Mouse (Mus musculus) cerebellum, postnatal 25 days (tissue): ENCODE data around the gene Rbp7.
"Not testable (repeated sequence)": the region's sequence is repeated elsewhere in the genome, so short reads cannot be mapped to it uniquely, and the experiment has no call there.

Experiments
- DNase-seq, 2 experiments: peaks; one replicate each; pipeline ENCODE4 v3.0.0; 2021; ENCODE audit warnings: mixed read lengths in 2 of 2

Gene Rbp7

GRCm38 (mm10) chr4:149454879-149455278, at the start of gene Rbp7:
Rbp7 (minus strand) TSS chr4:149454978.
- DNase-seq, result no peak

DNA sequence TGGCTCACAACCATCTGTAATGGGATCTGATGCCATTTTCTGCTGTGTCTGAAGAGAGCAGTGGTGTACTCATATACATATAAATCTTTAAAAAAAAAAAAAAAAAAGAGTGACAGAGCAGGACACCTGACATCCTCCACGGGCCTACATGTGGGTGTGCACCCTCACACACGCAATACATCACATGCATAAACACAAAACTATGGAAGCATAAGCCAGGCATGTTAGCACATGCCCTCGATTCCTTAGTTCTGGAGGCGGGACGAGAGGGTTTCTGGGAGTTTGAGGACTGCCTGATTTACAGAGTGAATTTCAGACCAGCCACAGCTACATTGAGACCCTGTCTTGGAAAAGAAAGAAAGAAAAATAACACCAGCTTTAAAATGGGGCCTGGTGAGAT, 49.6 kb upstream of the Rbp7 start:
- DNase-seq, result no peak

- no peak for DNase-seq
These were observed 45.0 kb upstream of the Rbp7 start for GRCm38 (mm10) chr4:149499790-149500189.

DNA sequence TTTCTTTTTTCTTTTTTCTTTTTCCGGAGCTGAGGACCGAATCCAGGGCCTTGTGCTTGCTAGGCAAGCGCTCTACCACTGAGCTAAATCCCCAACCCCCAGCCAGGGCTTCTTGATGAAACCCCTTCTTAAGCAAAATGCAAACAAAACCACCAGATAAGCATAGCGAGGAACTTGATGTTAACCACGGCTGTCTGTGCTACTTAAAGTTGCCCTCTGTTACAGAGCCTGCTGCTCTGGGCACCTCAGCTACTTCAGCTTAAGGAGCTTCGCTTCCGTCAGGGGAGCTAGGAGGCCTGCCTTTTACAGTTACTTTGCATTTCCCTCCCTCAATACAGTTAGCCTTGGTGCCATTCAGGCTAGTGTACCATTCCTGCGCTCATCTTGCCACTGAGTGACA, 44.1 kb upstream of the Rbp7 start:
- DNase-seq, result no peak

GRCm38 (mm10) chr4:149496612-149497011, 41.8 kb upstream of the Rbp7 start:
- no peak for DNase-seq

- DNase-seq, result no peak
These were observed 36.4 kb upstream of the Rbp7 start for GRCm38 (mm10) chr4:149491151-149491550.

DNA sequence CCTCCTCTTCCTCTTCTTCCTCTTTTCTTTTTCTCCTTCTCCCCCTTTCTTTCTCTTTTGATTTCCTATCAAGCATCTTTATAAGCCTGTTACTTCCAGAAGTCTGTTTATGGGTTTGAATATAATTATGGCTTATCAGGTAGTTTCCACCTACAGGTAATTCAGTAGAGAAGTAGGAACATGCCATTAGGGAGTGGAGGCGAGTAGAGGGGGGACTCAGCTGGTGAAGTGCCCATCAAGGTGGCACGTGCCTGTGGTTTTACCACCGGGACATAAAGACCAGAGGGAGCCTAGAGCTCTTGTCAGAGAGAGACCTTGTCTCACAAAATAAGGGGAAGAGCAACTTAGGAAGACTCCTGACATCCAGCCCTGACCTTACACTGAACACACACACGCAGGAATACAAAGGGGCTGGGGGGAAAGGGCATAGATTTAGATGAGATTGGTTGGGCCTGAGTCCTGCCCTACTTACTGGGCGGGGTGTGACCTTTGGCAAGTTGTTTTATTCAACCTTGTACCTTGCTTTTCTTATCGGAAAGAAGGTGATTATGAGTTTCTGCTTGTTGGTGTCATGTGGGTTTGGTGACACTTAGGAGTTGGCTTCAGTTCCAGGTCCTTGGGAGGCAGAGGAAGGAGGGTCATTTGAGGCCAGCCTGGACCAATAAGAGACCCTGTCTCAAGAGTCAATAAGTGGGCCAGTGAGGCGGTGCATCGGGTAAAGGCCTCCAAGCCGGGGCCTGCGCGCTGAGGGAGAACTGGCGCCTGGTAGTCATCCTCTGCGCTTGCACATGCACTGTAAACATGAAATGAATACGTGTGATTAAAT, 34.9 kb upstream of the Rbp7 start:
- DNase-seq, result no peak

DNA sequence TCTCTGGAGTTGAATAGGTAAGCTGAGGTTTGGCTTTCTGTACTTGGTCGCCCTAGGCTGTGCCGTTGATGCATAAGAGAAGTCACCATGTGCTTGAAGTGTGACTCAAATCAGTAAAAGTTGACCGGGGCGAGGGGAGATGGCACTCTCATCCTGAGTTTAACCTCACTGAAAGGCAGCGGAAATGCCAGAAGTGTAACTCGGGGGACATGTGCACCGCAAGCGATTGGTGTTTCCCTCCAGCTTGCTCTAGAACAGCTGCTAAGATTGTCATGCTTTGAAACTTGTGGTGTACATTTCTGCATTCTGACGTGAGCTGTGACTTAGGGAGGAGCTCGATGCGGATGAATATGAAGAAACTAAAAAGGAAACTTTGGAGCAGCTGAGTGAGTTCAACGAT, 33.0 kb upstream of the Rbp7 start:
- no peak for DNase-seq

DNA sequence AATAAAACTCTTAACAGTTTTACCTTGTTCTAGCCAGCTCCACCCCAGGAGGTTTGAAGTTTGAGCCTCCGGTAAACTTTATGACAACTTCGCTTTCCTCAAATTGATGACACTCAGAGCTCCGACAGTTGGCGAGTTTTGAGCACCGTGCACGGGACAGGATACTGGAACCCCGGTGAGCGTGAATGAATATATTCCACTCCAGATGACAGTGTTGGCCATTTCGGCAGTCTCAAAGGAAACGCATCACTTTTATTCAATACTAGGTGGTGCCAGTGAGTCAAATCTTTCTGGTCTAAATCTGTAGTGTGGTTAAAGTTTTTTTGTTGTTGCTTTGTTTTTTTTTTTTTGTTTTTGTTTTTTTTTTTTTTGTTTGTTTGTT, 31.0 kb upstream of the Rbp7 start:
- DNase-seq, result peak in 1 of 2 experiments; percentile 29

GRCm38 (mm10) chr4:149485053-149485824, 30.5 kb upstream of the Rbp7 start, which contains the start of the genes Nmnat1 and Lzic:
Nmnat1 (minus strand) TSS chr4:149485202.
Lzic (plus strand) TSS chr4:149485229.
- peak; percentile 95 to 96 for DNase-seq

DNA sequence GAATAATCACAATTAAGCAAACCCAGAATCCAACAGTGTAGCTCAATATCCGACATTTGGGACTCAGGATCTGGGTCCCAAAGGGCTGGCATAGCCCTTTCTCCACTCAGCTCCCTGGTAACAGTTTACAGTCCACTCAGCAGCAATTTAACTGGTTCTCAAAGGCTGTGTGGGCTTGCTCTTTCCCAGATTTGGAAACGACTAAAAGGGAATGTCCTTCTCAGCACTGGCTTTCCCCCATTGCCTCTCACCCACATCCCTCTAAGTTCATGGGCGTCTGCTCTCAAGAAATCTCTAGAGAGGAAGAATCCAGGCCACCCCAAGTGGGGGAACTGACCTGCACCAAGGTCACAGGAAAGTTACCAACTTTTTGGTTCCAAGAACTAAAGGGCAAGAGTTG, 29.8 kb upstream of the Rbp7 start:
- no peak for DNase-seq

DNA sequence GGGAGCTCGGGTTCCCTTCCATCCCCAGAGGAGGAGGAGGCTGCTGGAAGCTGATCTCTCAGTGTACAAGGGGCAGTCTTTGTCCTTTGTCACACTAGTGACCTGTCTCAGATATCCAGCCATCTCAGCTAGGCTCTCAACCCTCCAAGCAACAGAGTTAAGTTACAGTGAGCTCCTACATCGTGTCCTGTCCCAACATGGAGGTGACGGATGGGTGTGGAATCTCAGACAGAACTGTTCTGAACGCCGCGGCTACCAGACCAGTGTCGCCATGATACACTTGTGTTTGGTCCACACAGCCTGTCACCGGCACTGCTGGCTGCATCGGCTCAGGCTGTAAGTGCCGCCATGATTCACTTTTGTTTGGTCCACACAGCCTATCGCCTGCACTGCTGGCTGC, 22.3 kb upstream of the Rbp7 start, which contains the start of gene Tmem274:
Gene Tmem274 (plus strand): TSS at position 301 of the 400 bp plus-strand sequence.
- DNase-seq, result no peak

- peak in 1 of 2 experiments; percentile 34 for DNase-seq
These were observed 20.3 kb upstream of the Rbp7 start for GRCm38 (mm10) chr4:149475096-149475495.

GRCm38 (mm10) chr4:149469557-149469956, 14.8 kb upstream of the Rbp7 start:
- no peak for DNase-seq

- peak in 1 of 2 experiments; percentile 35 for DNase-seq
These were observed 8.7 kb upstream of the Rbp7 start for GRCm38 (mm10) chr4:149463435-149463950.

DNA sequence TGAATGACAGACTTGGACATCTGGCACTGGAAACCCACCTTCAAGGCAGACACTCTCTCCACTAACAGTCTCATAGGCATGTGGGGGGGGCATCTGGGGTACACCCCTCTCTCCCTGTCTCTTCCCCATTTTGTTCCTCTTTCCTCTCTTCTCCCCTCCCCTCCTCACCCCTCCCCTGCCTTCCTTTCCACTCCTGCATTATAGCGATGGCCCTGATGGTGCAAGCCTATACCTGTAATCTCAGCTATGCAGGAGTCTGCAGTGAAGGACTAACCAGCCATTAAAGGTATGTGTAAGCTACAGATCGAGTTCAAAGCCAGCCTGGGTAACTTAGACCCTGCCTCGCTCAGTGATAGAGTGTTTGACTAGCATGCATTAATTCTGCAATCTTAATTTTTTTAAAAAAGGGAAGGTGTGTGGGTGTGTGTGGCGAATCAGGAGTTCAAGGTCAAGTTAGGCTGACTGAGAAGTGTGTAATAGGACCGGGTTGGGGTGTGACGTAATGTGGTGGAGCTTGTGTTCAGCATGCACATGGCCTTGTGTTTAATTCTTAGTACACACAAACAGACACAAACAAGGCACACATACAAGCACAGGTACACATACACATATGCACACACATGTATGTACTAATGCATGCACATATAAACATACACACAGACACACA, 7.7 kb upstream of the Rbp7 start:
- DNase-seq, result no peak

DNA sequence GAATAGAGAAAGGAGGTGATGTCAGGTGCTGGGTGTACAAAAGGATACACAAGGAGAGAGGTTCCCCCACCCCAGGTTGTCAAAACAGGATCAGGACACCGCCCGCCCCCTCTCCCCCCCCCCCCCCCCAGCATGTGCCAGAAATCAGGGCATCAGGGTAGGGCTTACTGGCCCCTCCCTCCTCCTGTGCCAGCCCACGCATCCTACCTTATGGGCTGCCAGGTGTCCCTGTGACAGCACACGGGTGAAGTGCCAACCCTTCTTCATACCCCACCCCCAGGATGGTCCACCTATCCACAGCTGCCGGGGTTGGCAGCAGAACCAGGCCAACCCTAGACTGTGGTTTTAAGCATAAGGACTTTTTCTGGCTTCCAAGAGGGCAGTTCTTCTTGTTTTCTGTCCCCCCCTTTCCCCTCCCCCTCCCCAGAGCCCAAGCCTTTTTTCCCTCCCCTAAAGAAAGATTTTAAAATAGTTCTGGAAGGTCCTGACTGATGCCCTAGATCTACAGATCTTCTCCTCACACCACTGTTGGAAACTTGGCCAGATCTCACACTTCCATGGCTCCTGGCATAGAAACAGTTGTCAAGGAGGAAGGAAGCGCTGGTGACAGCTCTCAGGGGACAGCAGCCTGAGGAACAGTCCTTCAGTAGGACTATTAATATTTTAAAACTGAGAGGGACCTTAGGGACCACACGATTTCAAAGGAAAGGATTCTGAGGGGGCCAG, 7.0 kb upstream of the Rbp7 start:
- DNase-seq, result peak; percentile 85 to 89

DNA sequence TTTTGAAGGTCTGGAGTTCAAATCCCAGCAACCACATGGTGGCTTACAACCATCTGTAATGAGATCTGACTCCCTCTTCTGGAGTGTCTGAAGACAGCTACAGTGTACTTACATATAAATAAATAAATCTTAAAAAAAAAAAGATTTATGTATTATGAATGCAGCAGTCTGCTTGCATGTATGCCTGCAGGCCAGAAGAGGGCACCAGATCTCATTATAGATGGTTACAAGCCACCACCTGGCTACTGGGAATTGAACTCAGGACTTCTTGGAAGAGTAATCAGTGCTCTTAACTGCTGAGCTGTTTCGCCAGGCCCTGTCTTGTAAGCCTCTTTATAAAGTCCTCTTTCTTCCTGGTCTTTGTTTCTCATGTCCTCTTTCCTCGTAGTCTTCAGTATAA, 5.7 kb upstream of the Rbp7 start:
- DNase-seq, result not testable (repeated sequence)

- no peak for DNase-seq
These were observed 4.6 kb upstream of the Rbp7 start for GRCm38 (mm10) chr4:149459425-149459824.

DNA sequence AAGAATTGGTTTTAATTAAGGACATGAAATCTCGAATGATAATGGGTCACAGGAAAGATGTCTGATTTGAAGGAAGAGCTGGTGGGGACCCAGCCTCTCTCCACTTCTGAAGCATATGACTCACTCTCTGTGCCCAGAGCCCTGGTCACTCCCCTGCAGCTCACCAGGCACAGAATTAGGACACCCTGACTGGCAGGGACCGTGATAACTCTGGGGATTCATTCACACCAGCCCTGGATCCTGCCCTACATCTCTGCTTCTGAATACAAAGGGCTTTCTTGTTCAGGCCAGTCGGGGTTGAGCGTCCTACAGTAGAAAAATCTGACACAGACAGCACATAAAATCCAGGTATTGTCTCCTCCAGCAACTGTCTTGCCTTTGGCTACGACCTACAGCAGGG, 3.7 kb upstream of the Rbp7 start:
- DNase-seq, result no peak

DNA sequence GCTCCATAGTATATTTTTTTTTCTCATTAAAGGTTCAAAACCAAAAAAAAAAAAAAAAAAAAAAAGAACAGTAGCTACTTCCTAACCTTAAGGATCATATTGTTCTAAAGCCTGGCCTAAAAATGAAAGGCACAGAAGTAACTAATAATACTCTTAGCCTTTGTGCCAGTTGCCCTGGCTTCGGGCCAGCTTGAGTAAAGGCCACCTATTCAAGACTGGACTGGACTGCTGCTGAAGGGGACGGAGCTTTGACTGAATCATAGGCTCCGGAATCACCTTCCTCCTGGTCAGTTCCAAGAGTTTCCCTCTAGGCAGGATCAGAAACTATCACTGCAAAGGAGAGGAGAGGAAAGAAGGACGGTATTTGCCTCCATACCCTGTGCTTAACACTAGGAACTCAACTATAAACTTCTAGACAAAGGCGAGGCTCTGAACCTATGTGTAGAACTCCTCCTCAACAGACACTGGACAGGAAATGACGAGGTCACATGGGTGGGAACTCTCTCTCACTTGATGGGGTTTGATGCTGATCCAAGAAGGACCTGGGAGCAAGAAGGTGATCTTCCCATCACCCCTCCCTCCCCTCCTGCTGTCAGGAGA, 3.2 kb upstream of the Rbp7 start:
- DNase-seq, result peak in 1 of 2 experiments; percentile 61

GRCm38 (mm10) chr4:149457163-149457562, 2.4 kb upstream of the Rbp7 start:
- not testable (repeated sequence) for DNase-seq
